Mouse (Mus musculus): ENCODE results near the gene Vps54. TPM values are rescaled to one million over a fixed set of nuclear protein-coding genes. Genes with fewer than 3 reads are reported as not detected.
"Not testable (repeated sequence)": the region's sequence is repeated elsewhere in the genome, so short reads cannot be mapped to it uniquely, and the experiment has no call there.

The Vps54 gene
- 95.6 and 98.5 TPM in 2 replicates for polyA plus RNA-seq (2011; ENCODE audit: insufficient read depth, insufficient read length, low read depth, missing spikeins)

DNA sequence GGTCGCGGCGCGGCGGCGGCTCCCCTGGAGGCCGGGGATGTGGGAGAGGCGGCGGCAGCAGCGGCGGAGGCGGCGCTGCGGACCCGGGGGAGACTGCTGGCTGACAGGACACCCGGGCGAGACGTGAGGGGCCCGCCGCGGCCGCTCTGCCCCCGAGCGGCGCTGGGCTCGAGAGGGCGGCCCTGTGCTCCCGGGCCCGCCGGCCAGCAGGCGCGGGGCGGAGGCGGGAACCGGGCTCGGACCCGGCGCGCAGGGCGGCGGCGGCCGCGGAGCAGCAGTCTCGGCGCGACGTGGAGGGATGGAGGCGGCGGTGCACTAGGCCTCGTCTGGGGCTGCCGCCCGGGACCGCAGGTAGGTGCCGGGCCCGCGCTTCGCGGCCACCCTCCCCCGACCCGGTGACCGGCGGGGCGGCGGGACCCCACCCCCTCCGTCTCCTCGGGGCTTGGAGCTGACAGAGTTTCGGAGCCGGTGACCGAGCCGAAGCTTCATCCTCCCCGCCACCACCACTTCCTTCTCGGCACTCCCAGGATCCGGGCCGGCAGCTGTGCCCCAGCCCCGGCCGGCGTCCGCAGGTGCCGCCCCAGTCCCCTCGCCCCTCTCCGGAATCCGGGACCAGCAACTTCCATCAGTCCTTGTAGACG is at the start of gene Vps54:
TSS of gene Vps54 (plus strand) at position 261 of the 641 bp plus-strand sequence.
- no peaks in the 10 kb centered on the region for H3K9me3 ChIP-seq (replicated peaks; ENCODE audit: control insufficient read depth, insufficient read depth, low read length, poor library complexity, severe bottlenecking)
- TF ChIP-seq EP300 (IDR thresholded peaks at IDR 0.05; ENCODE audit: insufficient read depth, low read depth, low read length) (no peak), CTCF (IDR thresholded peaks at IDR 0.05; ENCODE audit: low read depth, low read length) (no peak), POLR2A (IDR thresholded peaks at IDR 0.05; ENCODE audit: insufficient read depth, low read length) (no peak)
- H3K36me3 ChIP-seq (ENCODE audit: control insufficient read depth, insufficient read depth, low read length, poor library complexity, severe bottlenecking), result no peaks in the 10 kb centered on the region; the same call in 1 of the 2 replicates
- no peaks in the 10 kb centered on the region for H3K27me3 ChIP-seq (ENCODE audit: control insufficient read depth, insufficient read depth, low read length, poor library complexity, severe bottlenecking)
- peak within 1 kb of the TSS; percentile 99 for H3K9ac ChIP-seq (ENCODE audit: low read depth, poor library complexity, severe bottlenecking)
- peaks cover 10% of the 10 kb centered on the region for H3K4me1 ChIP-seq (ENCODE audit: control insufficient read depth, insufficient read depth, low read length)
- peak within 1 kb of the TSS; percentile 79 for H3K27ac ChIP-seq (ENCODE audit: insufficient read depth, low read length)
- H3K4me3 ChIP-seq (ENCODE audit: low read depth, low read length), result peak within 1 kb of the TSS; percentile 73

GRCm38 (mm10) chr11:21191821-21192220 is 47.3 kb upstream of the Vps54 start:
- H3K4me1 ChIP-seq (ENCODE audit: control insufficient read depth, insufficient read depth, low read length); H3K9ac ChIP-seq (ENCODE audit: low read depth, poor library complexity, severe bottlenecking); H3K4me3 ChIP-seq (ENCODE audit: low read depth, low read length); H3K36me3 ChIP-seq (ENCODE audit: control insufficient read depth, insufficient read depth, low read length, poor library complexity, severe bottlenecking); H3K27me3 ChIP-seq (ENCODE audit: control insufficient read depth, insufficient read depth, low read length, poor library complexity, severe bottlenecking); H3K27ac ChIP-seq (ENCODE audit: insufficient read depth, low read length): not testable (repeated sequence)
- H3K9me3 ChIP-seq (replicated peaks; ENCODE audit: control insufficient read depth, insufficient read depth, low read length, poor library complexity, severe bottlenecking), result peaks cover 14% of the 10 kb centered on the region; the same call in 1 of the 2 replicates

GRCm38 (mm10) chr11:21194851-21195250 is 44.2 kb upstream of the Vps54 start:
- no peak overlapping the region for H3K4me3 ChIP-seq (ENCODE audit: low read depth, low read length)
- no peak for TF ChIP-seq POLR2A (IDR thresholded peaks at IDR 0.05; ENCODE audit: insufficient read depth, low read length)
- TF ChIP-seq EP300 (IDR thresholded peaks at IDR 0.05; ENCODE audit: insufficient read depth, low read depth, low read length), result no peak

GRCm38 (mm10) chr11:21209046-21209445 is 30.0 kb upstream of the Vps54 start:
- Histone ChIP-seq H3K9me3 (replicated peaks; ENCODE audit: control insufficient read depth, insufficient read depth, low read length, poor library complexity, severe bottlenecking) (peaks cover 3% of the 10 kb centered on the region), H3K36me3 (ENCODE audit: control insufficient read depth, insufficient read depth, low read length, poor library complexity, severe bottlenecking) (no peaks in the 10 kb centered on the region), H3K9ac (ENCODE audit: low read depth, poor library complexity, severe bottlenecking) (no peak overlapping the region), H3K4me1 (ENCODE audit: control insufficient read depth, insufficient read depth, low read length) (no peaks in the 10 kb centered on the region), H3K27me3 (ENCODE audit: control insufficient read depth, insufficient read depth, low read length, poor library complexity, severe bottlenecking) (no peaks in the 10 kb centered on the region), H3K4me3 (ENCODE audit: low read depth, low read length) (no peak overlapping the region), H3K27ac (ENCODE audit: insufficient read depth, low read length) (peak overlapping the region; percentile 42)
- TF ChIP-seq EP300 (IDR thresholded peaks at IDR 0.05; ENCODE audit: insufficient read depth, low read depth, low read length) (no peak), POLR2A (IDR thresholded peaks at IDR 0.05; ENCODE audit: insufficient read depth, low read length) (no peak), CTCF (IDR thresholded peaks at IDR 0.05; ENCODE audit: low read depth, low read length) (no peak)

More at GRCm38 (mm10) chr11:21194851-21195250, 44.2 kb upstream of the Vps54 start:
- H3K36me3 ChIP-seq (ENCODE audit: control insufficient read depth, insufficient read depth, low read length, poor library complexity, severe bottlenecking), result no peaks in the 10 kb centered on the region
- no peak overlapping the region for H3K9ac ChIP-seq (ENCODE audit: low read depth, poor library complexity, severe bottlenecking)
- no peaks in the 10 kb centered on the region for H3K4me1 ChIP-seq (ENCODE audit: control insufficient read depth, insufficient read depth, low read length)
- H3K27ac ChIP-seq (ENCODE audit: insufficient read depth, low read length), result no peak overlapping the region
- H3K9me3 ChIP-seq (replicated peaks; ENCODE audit: control insufficient read depth, insufficient read depth, low read length, poor library complexity, severe bottlenecking), result peaks cover 6% of the 10 kb centered on the region; the same call in 1 of the 2 replicates
- H3K27me3 ChIP-seq (ENCODE audit: control insufficient read depth, insufficient read depth, low read length, poor library complexity, severe bottlenecking), result no peaks in the 10 kb centered on the region

DNA sequence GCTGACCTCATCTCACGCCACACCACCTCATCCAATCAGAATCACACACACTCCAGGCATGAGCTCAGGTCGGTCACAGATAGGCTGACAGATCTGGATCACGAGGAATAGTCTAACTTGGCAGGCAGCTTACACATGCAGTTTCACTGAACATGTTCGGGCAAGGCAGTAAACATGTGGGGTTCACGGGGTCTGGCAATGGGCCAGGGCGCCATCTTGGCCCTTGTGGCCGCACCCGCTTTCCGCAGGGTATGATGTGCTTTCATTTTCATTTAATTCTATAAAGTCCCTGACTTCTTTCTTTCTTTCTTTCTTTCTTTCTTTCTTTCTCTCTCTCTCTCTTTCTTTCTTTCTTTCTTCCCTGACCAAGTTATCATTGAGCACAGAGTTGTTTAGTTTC is 29.4 kb upstream of the Vps54 start:
- peak overlapping the region; percentile 42; the same call in 1 of the 2 replicates for H3K27ac ChIP-seq (ENCODE audit: insufficient read depth, low read length)

GRCm38 (mm10) chr11:21217419-21217818 is 21.7 kb upstream of the Vps54 start:
- no peaks in the 10 kb centered on the region for H3K9me3 ChIP-seq (replicated peaks; ENCODE audit: control insufficient read depth, insufficient read depth, low read length, poor library complexity, severe bottlenecking)
- no peaks in the 10 kb centered on the region for H3K4me1 ChIP-seq (ENCODE audit: control insufficient read depth, insufficient read depth, low read length)
- no peak overlapping the region for H3K27ac ChIP-seq (ENCODE audit: insufficient read depth, low read length)
- TF ChIP-seq CTCF (IDR thresholded peaks at IDR 0.05; ENCODE audit: low read depth, low read length), result no peak
- TF ChIP-seq POLR2A (IDR thresholded peaks at IDR 0.05; ENCODE audit: insufficient read depth, low read length), result no peak
- TF ChIP-seq EP300 (IDR thresholded peaks at IDR 0.05; ENCODE audit: insufficient read depth, low read depth, low read length), result no peak
- no peak overlapping the region for H3K9ac ChIP-seq (ENCODE audit: low read depth, poor library complexity, severe bottlenecking)
- H3K27me3 ChIP-seq (ENCODE audit: control insufficient read depth, insufficient read depth, low read length, poor library complexity, severe bottlenecking), result no peaks in the 10 kb centered on the region
- H3K4me3 ChIP-seq (ENCODE audit: low read depth, low read length), result no peak overlapping the region
- H3K36me3 ChIP-seq (ENCODE audit: control insufficient read depth, insufficient read depth, low read length, poor library complexity, severe bottlenecking), result no peaks in the 10 kb centered on the region

More for the DNA sequence above, 29.4 kb upstream of the Vps54 start:
- not testable (repeated sequence) for H3K9ac ChIP-seq (ENCODE audit: low read depth, poor library complexity, severe bottlenecking); H3K27me3 ChIP-seq (ENCODE audit: control insufficient read depth, insufficient read depth, low read length, poor library complexity, severe bottlenecking); H3K4me1 ChIP-seq (ENCODE audit: control insufficient read depth, insufficient read depth, low read length); H3K36me3 ChIP-seq (ENCODE audit: control insufficient read depth, insufficient read depth, low read length, poor library complexity, severe bottlenecking); H3K4me3 ChIP-seq (ENCODE audit: low read depth, low read length); H3K9me3 ChIP-seq (replicated peaks; ENCODE audit: control insufficient read depth, insufficient read depth, low read length, poor library complexity, severe bottlenecking)
